Mouse (Mus musculus): ENCODE data around the gene Mfsd10. TPM values are rescaled to one million over a fixed set of nuclear protein-coding genes. Genes with fewer than 3 reads are reported as not detected.

Mfsd10 gene
- polyA plus RNA-seq, 1 experiment from 2014 or later, result 31.4 TPM

DNA sequence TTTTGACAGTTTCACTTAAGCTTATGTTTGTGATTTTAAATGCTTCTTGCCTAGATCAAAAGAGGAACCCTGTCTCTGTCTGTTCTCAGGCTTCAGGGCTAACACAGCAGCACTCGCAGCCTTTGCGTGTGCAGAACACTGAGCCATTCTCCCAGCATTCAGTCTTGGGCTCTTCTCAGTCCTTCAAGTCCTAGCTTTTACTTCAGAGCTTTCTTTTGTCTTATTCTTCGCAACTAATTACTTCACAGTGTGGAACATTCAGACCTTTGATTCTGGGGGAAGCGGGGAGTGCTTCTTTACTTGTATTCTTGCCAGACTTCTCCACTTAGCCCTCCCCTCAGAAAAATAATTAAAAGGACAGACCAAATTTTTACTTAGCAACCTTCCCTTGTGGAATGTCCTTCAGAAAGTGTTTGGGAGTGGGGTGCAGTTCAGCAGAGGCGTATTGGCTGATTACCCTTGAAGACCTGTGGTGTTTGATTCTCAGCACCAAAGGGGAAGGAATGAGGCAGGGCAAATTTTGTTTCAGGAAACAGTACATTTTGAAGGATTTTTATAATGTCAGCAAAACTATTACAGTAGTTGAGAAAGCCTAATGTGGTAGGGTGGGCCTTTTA is 45.5 kb downstream of the Mfsd10 start:
- TF ChIP-seq CTCF (IDR thresholded peaks at IDR 0.05; ENCODE audit: low read depth), result no peak
- H3K4me3 ChIP-seq (ENCODE audit: low read depth, low read length), result no peak overlapping the region
- H3K4me1 ChIP-seq (replicated peaks; ENCODE audit: control insufficient read depth, insufficient read depth, low read length), result no peaks in the 10 kb centered on the region
- H3K9ac ChIP-seq (ENCODE audit: low read depth, low read length), result no peak overlapping the region
- no peak overlapping the region for H3K27ac ChIP-seq (ENCODE audit: low read depth, low read length)
- H3K36me3 ChIP-seq (ENCODE audit: control insufficient read depth, insufficient read depth), result 0 out of 2 replicates have a peak, but pooled peaks cover 7% of the 10 kb centered on the region
- H3K9me3 ChIP-seq (ENCODE audit: control insufficient read depth), result no peaks in the 10 kb centered on the region
- H3K27me3 ChIP-seq (replicated peaks; ENCODE audit: control insufficient read depth, insufficient read depth, low read length), result no peaks in the 10 kb centered on the region
- no peak for ATAC-seq
- WGBS, result 79% methylated on average over 5 of the region's 5 CpGs
- no peak overlapping the region for H3K4me2 ChIP-seq (replicated peaks; ENCODE audit: low read depth)

GRCm38 (mm10) chr5:34590702-34591101 is 46.3 kb downstream of the Mfsd10 start:
- no peak overlapping the region for H3K27ac ChIP-seq (ENCODE audit: low read depth, low read length)
- TF ChIP-seq CTCF (IDR thresholded peaks at IDR 0.05; ENCODE audit: low read depth), result no peak
- no peaks in the 10 kb centered on the region for H3K4me1 ChIP-seq (replicated peaks; ENCODE audit: control insufficient read depth, insufficient read depth, low read length)
- ATAC-seq, result no peak
- 70% methylated on average over 4 of the region's 4 CpGs for WGBS
- H3K27me3 ChIP-seq (replicated peaks; ENCODE audit: control insufficient read depth, insufficient read depth, low read length), result no peaks in the 10 kb centered on the region
- H3K4me2 ChIP-seq (replicated peaks; ENCODE audit: low read depth), result no peak overlapping the region
- H3K4me3 ChIP-seq (ENCODE audit: low read depth, low read length), result no peak overlapping the region
- H3K36me3 ChIP-seq (ENCODE audit: control insufficient read depth, insufficient read depth), result 0 out of 2 replicates have a peak, but pooled peaks cover 7% of the 10 kb centered on the region
- H3K9ac ChIP-seq (ENCODE audit: low read depth, low read length), result no peak overlapping the region
- H3K9me3 ChIP-seq (ENCODE audit: control insufficient read depth), result no peaks in the 10 kb centered on the region

- ATAC-seq, result no peak
- Histone ChIP-seq H3K36me3 (ENCODE audit: control insufficient read depth, insufficient read depth) (0 out of 2 replicates have a peak, but pooled peaks cover 7% of the 10 kb centered on the region), H3K9me3 (ENCODE audit: control insufficient read depth) (no peaks in the 10 kb centered on the region), H3K27me3 (replicated peaks; ENCODE audit: control insufficient read depth, insufficient read depth, low read length) (no peaks in the 10 kb centered on the region), H3K4me3 (ENCODE audit: low read depth, low read length) (no peak overlapping the region), H3K4me1 (replicated peaks; ENCODE audit: control insufficient read depth, insufficient read depth, low read length) (no peaks in the 10 kb centered on the region), H3K4me2 (replicated peaks; ENCODE audit: low read depth) (no peak overlapping the region), H3K27ac (ENCODE audit: low read depth, low read length) (no peak overlapping the region), H3K9ac (ENCODE audit: low read depth, low read length) (no peak overlapping the region)
- 53% methylated on average over 5 of the region's 5 CpGs for WGBS
- TF ChIP-seq CTCF (IDR thresholded peaks at IDR 0.05; ENCODE audit: low read depth), result no peak
These were observed 47.0 kb downstream of the Mfsd10 start for GRCm38 (mm10) chr5:34590059-34590458.

GRCm38 (mm10) chr5:34587881-34588280 is 49.1 kb downstream of the Mfsd10 start:
- Histone ChIP-seq H3K9me3 (ENCODE audit: control insufficient read depth) (no peaks in the 10 kb centered on the region), H3K9ac (ENCODE audit: low read depth, low read length) (no peak overlapping the region), H3K4me1 (replicated peaks; ENCODE audit: control insufficient read depth, insufficient read depth, low read length) (no peaks in the 10 kb centered on the region), H3K27me3 (replicated peaks; ENCODE audit: control insufficient read depth, insufficient read depth, low read length) (no peaks in the 10 kb centered on the region), H3K27ac (ENCODE audit: low read depth, low read length) (no peak overlapping the region), H3K4me3 (ENCODE audit: low read depth, low read length) (no peak overlapping the region), H3K4me2 (replicated peaks; ENCODE audit: low read depth) (no peak overlapping the region), H3K36me3 (ENCODE audit: control insufficient read depth, insufficient read depth) (no peaks in the 10 kb centered on the region)
- no peak for TF ChIP-seq CTCF (IDR thresholded peaks at IDR 0.05; ENCODE audit: low read depth)
- 88% methylated on average over 5 of the region's 5 CpGs for WGBS
- ATAC-seq, result no peak

- no peaks in the 10 kb centered on the region for H3K9me3 ChIP-seq (ENCODE audit: control insufficient read depth)
- no peaks in the 10 kb centered on the region for H3K36me3 ChIP-seq (ENCODE audit: control insufficient read depth, insufficient read depth)
- WGBS, result 74% methylated on average over 5 of the region's 5 CpGs
- no peak overlapping the region for H3K4me2 ChIP-seq (replicated peaks; ENCODE audit: low read depth)
- no peak overlapping the region for H3K27ac ChIP-seq (ENCODE audit: low read depth, low read length)
- H3K9ac ChIP-seq (ENCODE audit: low read depth, low read length), result no peak overlapping the region
- no peak for TF ChIP-seq CTCF (IDR thresholded peaks at IDR 0.05; ENCODE audit: low read depth)
- no peaks in the 10 kb centered on the region for H3K27me3 ChIP-seq (replicated peaks; ENCODE audit: control insufficient read depth, insufficient read depth, low read length)
- no peak for ATAC-seq
- H3K4me1 ChIP-seq (replicated peaks; ENCODE audit: control insufficient read depth, insufficient read depth, low read length), result no peaks in the 10 kb centered on the region; the same call in 1 of the 2 replicates
- H3K4me3 ChIP-seq (ENCODE audit: low read depth, low read length), result no peak overlapping the region
These were observed 51.8 kb downstream of the Mfsd10 start for GRCm38 (mm10) chr5:34585216-34585615.

Other genes starting within 250 kb of the Mfsd10 start
- gene Tnip2, start 123.2 kb downstream of the Mfsd10 start, polyA plus RNA-seq (2015; fragmentation: Nextera tagmentation; extraction: Ambion mirVana), result 8.9 and 10.3 TPM in 2 replicates
- 3.6 and 6.1 TPM in 2 replicates for gene Sh3bp2, start 111.4 kb downstream of the Mfsd10 start, polyA plus RNA-seq (2015; fragmentation: Nextera tagmentation; extraction: Ambion mirVana)
- 59.4 and 62.7 TPM in 2 replicates for gene Add1, start 63.5 kb downstream of the Mfsd10 start, polyA plus RNA-seq (2015; fragmentation: Nextera tagmentation; extraction: Ambion mirVana)
- gene Nop14, start 22.9 kb upstream of the Mfsd10 start, polyA plus RNA-seq (2015; fragmentation: Nextera tagmentation; extraction: Ambion mirVana), result 12.5 and 13.8 TPM in 2 replicates
- 1.1 and 2.0 TPM in 2 replicates for gene Grk4, start 23.2 kb upstream of the Mfsd10 start, polyA plus RNA-seq (2015; fragmentation: Nextera tagmentation; extraction: Ambion mirVana)
- 3.7 and 4.3 TPM in 2 replicates for gene Htt, start 124.5 kb upstream of the Mfsd10 start, polyA plus RNA-seq (2015; fragmentation: Nextera tagmentation; extraction: Ambion mirVana)